Mouse (Mus musculus) kidney, adult 10 weeks (tissue): ENCODE data around the gene Gif. TPM values are rescaled to one million over a fixed set of nuclear protein-coding genes. Genes with fewer than 3 reads are reported as not detected.

Experiments used
- polyA plus RNA-seq: library from polyadenylated mRNA; stranded (reverse); fragments of 350-450 nt; fragmentation: Illumina TruSeq; extraction: RNeasy Lipid Tissue Mini Kit (QIAGEN cat#74804); gene quantifications from one replicate; pipeline ENCODE4 v1.2.3, GENCODE M21; 2014; ENCODE audit warnings: low read depth, low replicate concordance

Gif gene
- polyA plus RNA-seq, result not detected

DNA sequence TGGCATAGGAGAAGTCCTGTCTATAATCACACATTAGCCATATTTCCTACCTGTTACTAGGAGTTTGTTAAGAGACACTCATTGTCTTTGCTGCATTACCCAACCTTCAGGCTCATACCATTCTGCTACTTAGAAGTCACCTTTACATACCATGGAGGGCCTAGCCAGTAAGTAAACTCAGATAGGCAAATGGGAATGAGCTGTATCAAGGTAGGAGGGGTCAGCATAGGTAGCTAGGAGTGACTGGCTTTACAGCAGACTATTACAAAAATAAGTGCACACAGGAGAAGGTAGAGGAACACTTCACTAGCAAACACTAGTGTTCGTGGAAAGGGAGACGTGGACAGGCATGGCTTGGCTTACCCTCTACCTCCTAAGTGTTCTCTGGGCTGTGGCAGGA, at the start of gene Gif:
Gene Gif, plus strand, starts transcription at position 257 of the 400 bp plus-strand sequence.

DNA sequence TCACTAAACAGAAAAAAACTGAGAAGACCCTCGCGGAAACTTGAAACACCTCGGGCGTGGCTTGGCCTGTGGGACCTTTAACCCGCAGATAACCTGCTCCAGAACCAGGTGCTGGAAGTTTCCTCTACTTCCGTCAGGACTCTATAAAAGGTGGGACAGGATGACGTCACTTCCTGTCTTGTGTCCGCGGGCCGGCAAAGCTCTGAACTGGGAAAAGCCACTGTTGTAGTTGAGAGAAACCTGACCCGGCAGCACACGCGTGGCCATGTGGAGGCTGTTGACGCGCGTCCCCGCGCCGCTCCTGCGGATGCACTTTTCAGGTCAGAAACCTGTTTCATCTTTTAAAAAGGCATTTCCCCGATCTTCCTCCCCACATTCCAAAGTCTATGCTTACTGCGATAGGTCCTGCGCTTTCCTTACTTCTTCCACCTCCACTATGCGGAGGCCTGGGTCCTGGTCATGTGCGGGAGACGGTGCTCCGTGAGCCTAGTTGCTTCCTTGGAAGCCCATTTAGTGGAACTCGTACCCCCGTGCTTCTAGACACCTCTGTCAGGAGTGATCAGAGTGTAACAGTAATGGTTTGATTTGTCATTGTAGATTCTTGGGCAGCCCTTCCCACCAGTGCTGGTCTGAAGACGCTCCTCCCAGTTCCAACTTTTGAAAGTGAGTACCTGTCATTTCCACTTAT, 23.0 kb downstream of the Gif start, which contains the start of gene Mrpl16:
Gene Mrpl16, plus strand, starts transcription at position 187 of the 688 bp plus-strand sequence.

Other genes with a start within 250 kb of the Gif start
- 2.7 TPM for gene Ms4a6b, start 231.0 kb upstream of the Gif start, polyA plus RNA-seq
- gene Ms4a4d, start 210.8 kb upstream of the Gif start, polyA plus RNA-seq, result 2.9 TPM
- gene Ms4a6d, start 142.7 kb upstream of the Gif start, polyA plus RNA-seq, result 0.97 TPM
- gene Ms4a2, start 123.8 kb upstream of the Gif start, polyA plus RNA-seq, result 5.0 TPM
- not detected for gene Ms4a3, start 106.7 kb upstream of the Gif start, polyA plus RNA-seq
- gene Oosp2, start 87.0 kb upstream of the Gif start, polyA plus RNA-seq, result not detected
- not detected for gene Oosp1, start 56.4 kb upstream of the Gif start, polyA plus RNA-seq
- not detected for gene Oosp3, start 50.5 kb upstream of the Gif start, polyA plus RNA-seq
- 54.7 TPM for gene Mrpl16, start 22.8 kb downstream of the Gif start, polyA plus RNA-seq
- gene Stx3, start 71.8 kb downstream of the Gif start, polyA plus RNA-seq, result 54.3 TPM
- gene Olfr1417, start 91.7 kb downstream of the Gif start, polyA plus RNA-seq, result not detected
- not detected for gene Olfr1418, start 113.5 kb downstream of the Gif start, polyA plus RNA-seq
- not detected for gene Olfr1419, start 127.6 kb downstream of the Gif start, polyA plus RNA-seq
- gene Olfr1420, start 139.0 kb downstream of the Gif start, polyA plus RNA-seq, result not detected
- 23.9 TPM for gene Patl1, start 164.8 kb downstream of the Gif start, polyA plus RNA-seq
- 36.7 TPM for gene Osbp, start 218.4 kb downstream of the Gif start, polyA plus RNA-seq